Mouse (Mus musculus) heart, adult 11 months (tissue): Measurements from ENCODE around the gene Bmp7.
A peak's percentile ranks its signal among the peaks of the same experiment; 100 is the strongest.

Experiments used
- DNase-seq: peaks from one replicate; pipeline ENCODE4 v3.0.0; 2022

Bmp7 gene

DNA sequence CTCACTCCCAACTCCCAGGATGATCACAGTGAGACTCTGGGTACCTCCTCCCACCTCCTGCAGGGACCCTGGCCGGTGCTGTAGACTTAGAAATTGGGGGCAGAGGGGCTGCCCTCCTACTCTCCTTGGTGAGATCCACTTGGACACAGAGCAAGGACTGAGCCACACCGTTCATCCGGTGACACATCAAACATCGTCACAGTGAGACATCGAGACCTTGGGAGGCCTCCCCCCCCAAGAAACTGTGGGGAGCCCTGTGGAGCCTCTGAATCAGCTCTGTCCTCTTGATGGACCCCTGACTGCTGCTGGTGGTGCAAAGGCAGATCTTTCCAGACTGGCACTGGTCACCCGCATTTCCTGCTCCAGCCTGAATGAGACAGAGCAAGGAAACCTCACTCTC is 35.5 kb downstream of the Bmp7 start:
- no peak for DNase-seq

DNA sequence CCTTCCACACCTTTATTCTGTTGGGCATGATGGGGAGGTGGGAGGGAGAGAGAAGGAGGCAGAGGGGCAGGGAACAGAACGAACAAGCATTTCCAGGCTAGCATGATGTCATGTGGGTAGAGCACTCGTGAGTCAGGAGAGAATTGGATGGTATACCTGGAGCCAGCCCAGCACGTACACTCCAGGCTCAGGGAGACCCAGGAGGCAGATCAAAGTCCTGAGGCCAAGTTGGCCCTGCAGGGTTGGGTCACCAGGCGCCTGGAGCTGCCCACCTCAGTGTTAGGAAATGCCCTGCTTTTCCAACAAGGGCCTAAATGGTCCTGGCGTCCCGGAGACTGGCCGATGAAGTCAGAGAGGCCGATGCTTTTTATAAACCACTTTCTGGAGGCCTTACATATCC is 36.6 kb downstream of the Bmp7 start:
- no peak for DNase-seq

DNA sequence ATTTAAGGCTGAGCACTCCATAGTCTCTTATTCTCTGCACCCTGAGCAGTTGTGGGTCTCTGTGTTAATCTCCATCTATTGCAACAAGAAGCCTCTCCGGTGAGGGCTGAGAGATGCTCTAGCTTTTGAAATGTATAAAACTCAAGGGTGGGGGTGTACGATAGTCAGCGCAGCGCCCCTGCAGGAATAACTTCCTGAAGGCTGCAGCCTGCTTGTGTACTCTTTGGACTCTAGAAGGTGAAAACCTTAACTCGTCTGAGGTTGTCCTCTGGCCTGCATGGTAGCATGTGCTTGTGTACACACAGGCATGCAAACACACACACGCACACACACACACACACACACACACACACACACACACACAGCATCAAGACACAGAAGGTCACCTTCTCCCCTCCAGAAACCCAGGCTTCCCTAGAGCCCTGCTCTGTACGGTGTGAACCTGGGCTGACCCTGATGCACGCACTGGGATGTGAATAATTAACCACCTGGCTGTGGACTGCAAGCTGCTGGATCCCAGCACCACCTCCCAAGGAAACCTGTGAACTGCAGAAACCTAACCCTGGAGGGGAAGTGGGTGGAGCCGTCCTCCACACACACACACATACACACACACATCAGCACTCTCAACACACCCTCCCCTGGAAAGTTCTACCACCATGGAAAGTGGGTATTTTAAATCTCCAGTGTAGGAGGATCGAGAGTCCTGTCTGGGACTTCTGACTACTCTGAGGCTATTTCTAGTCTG is 39.0 kb downstream of the Bmp7 start:
- DNase-seq = no peak

- DNase-seq = no peak
These were observed 50.2 kb downstream of the Bmp7 start for GRCm38 (mm10) chr2:172889756-172890443.

DNA sequence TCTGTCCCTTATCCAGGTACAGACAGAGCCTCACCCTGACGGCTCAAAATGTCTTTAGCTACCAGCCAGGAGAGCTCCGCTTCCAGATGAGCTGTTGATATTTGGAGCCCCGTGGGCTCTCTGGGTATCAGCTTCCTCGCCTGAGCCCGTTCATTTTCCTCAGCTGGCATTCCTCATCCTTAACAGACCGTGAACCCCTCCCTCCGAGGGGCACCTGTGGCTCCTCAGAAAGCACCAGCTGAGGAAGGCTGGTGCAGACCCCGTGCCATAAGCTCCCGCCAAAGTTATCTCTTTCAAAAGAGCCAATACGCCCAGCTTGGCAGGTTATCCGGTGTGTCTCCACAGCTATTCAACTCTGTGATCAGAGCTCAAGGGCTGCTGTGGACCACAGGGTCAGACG is 50.9 kb downstream of the Bmp7 start:
- DNase-seq = no peak

- DNase-seq = no peak
These were observed 52.0 kb downstream of the Bmp7 start for GRCm38 (mm10) chr2:172888147-172888546.

GRCm38 (mm10) chr2:172885861-172886260 is 54.3 kb downstream of the Bmp7 start:
- DNase-seq = no peak

GRCm38 (mm10) chr2:172884584-172884983 is 55.5 kb downstream of the Bmp7 start:
- no peak for DNase-seq

DNA sequence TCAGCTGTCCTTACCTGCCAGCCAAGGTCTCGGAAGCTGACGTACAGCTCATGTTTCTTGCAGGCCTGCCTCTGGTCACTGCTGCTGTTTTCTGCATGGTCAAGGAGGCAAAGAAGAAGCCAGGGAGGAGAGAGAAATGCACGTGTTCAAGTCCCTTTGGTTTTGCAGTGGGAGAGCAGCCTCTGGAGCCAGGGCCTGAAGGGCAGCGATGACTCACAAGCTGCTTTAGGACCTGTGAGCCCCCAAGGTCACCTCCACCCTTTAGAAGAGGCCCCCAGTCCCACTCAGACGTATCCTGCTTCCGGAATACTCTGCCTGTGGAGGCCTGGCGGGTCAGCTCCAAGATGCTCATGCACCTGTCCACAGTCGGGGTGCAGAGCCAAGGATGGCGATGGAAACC is 64.9 kb downstream of the Bmp7 start:
- no peak for DNase-seq

DNA sequence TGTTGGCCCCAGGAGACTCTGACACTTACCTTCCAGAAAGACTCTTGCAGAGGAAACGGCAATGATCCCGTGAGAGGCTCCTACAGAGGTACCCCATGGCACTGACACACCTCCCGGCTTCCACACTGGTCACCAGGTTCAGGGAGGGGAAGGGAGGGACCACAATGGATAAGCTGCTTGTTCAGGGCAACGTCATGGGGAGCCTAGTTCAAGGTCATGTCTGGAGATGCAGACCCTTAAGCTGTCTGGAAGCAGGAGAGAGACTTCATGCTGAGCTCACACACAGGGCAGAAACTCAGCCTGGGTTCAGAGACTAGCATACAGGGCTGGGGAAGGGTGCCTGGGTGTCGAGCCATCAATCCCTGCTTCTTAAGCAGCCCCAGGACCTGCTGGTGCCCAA is 73.8 kb downstream of the Bmp7 start:
- no peak for DNase-seq

DNA sequence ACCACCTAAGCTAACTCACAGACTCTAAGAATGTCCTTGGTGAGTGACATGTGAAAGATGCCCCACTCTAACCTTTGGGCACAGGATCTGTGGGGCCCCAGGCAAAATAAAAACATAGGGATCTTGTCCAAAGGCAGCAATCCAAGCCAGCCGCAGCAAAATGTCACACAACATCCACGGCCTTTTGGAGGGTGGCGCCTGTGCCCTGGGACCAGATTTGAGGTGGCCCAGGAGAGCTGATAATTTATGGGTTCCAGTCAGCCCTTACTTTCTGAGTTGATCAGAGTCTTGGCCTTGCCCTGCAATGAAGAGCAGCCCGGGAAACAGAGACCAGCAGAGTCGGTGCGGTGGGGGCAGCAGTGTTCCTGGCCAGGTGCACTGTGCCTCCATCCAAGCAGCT is 75.0 kb downstream of the Bmp7 start:
- no peak for DNase-seq

- DNase-seq = no peak
These were observed 75.6 kb downstream of the Bmp7 start for GRCm38 (mm10) chr2:172864566-172864965.

GRCm38 (mm10) chr2:172863469-172863856 is 76.7 kb downstream of the Bmp7 start:
- DNase-seq = no peak

DNA sequence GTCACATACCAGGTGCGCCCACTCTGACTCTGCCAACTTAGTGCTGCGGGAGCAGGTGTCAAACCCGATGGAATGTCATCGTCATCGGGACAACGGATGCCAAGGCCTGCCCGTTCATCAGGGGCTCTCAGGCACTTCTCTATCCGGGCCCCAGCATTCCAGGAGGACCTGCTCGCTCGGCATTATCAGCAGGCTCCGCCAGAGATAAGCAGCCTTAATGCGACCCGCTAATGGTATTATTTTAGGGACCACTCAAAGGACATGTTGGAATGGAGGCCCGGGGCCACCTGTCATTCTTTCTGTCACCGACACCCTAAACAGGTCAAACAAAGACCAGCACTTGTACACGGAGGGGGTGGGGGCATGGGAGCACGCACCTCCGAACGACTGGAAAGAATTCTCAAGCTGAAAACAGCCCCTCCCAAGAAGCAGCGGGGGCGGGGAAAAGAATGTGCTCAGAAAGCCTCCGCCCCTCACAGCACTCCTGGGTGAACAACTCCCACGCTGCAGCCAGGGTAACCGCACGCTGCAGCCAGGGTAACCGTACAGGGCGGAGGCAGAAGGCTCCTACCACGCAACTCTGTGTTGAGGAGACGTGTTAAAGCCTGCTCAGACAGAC is 77.2 kb downstream of the Bmp7 start:
- peak; percentile 92 for DNase-seq

GRCm38 (mm10) chr2:172862424-172862823 is 77.7 kb downstream of the Bmp7 start:
- DNase-seq = no peak

DNA sequence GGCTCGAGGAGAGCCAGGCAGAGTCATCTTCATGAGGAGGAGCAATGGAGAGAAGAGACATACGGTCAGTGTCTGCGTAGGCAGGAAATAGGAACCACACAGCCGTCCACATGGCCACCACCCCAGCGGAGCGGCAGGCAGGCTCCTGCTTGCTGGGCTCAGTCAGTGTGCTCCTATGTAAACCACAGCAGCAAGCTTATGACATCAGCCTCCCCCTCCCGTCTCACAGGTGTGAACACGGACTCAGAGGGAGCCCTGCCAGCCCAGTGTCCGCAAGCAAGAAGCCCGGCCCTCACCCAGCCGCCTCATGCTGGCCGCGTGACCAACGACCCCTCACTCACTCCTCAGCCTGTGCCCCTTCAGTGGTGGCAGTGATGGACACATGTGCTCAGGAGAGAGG is 78.5 kb downstream of the Bmp7 start:
- no peak for DNase-seq

- no peak for DNase-seq
These were observed 79.5 kb downstream of the Bmp7 start for GRCm38 (mm10) chr2:172860593-172860992.

DNA sequence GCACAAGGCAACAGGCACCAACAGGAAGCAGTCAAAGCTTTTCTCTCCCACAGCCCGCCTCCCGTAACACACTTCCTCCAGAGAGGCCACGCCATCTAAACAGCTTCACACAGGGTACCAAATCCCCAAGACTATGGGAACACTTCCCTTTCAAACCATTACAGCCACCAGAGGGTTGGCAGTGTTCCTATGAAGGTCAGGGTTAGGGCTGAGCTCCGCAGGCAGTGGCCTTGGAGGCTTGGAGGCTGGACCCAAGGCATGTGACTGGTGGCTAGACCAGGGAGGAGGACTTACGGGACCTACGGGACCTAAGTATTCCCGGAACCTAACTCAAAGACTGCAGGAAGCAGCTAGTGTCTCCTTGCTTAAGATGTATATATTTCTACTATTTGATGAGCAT is 80.0 kb downstream of the Bmp7 start:
- DNase-seq = no peak

DNA sequence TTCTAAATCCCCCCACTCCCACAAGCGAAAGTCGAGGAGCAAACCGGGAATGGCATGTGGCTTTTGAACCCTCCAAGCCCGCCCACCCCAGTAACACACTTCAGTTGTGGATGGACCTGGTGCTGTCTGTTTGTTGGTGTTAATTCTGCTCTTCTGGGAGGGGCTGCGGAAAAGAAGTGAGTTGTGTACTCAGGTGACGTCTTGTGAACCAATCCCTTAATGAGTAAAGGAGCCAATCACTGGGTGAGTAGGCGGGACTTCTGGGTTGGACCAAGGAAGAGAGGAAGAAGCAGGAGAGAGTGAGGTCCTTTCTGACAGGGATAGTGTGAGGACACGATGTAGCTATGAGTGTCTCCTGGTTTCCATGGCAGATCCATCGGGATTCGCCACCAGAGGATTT is 83.1 kb downstream of the Bmp7 start:
- DNase-seq = no peak

DNA sequence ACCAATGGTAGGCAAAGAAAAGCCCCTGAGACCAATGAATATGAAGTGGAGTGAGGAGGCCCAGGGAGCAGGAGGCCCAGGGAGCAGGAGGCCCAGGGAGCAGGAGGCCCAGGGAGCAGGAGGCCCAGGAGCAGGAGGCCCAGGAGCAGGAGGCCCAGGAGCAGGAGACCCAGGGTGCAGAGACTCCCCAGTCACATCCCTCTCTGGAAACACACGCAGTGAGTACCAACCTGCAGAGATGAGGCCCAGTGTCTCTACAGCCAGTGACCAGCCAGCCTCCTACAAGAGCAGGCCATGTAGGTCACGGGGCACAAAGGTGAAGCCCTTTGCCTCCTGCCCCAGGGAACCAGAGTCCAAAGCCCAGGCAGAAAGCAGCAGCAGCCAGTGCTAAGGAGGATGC is 83.6 kb downstream of the Bmp7 start:
- no peak for DNase-seq

DNA sequence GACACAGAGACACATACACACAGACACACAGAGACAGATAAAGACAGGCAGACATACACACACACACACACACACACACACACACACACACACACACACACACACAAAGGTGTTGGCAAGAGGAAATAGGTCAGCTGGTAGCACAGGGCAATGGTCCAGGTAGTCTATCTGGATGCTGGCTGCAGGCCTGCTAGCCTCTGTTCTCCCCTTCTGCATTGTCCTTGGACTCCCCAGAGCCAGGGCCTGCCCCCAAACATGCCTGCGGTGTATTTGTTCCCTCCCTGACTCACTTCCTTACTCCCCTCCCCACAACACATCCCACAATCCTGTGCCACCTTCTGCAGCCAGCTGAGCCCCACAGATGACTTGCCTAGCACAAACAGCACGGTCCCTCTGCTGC is 86.0 kb downstream of the Bmp7 start:
- DNase-seq = peak; percentile 93

GRCm38 (mm10) chr2:172851773-172852172 is 88.3 kb downstream of the Bmp7 start:
- no peak for DNase-seq

DNA sequence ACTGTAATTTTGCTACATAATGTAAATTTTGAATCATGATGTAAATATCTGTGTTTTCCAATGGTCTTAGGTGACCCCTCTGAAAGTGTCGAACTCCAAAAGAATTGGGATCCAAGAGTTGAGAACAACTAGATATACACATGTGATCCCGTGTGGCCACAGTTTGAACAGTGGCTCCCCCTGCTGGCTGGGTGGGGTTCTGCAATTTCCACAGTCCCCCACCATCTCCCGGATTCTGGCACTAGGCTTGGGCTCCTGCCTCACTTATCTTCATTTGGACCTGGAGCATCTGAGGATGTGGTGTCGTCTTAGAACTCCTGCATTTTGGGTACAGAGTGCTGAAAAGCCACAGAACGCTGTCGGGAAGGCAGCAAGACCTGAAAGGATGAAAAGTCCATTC is 91.9 kb downstream of the Bmp7 start:
- DNase-seq = no peak

GRCm38 (mm10) chr2:172846311-172846575 is 93.9 kb downstream of the Bmp7 start:
- DNase-seq = no peak
